19 mouse cellular contexts compared by ENCODE assay signal in the genomic region with DNA sequence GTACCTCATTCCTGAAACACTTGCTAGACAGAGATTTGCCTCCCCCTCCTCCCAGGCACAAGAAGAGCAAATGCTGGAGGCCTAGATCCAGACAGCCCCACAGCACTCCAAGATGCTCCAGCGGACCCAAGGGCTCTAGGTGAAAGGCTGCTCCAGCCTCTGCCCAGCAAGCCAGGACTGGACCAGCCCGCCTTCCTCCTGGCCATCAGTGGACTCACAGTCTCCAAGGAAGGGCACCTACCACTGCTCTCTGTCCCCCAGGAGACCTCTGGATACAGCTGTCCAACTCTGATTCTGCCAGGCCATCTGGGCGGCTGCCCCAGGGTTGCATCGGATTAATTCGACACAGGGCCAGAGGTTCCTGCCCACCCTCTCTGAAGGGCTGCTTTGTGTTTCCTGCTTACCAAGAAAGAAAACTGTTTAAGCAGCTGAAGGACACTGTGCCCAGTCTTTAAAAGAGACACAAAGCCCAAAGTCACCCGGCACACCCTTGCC. TPM values are rescaled to one million over a fixed set of nuclear protein-coding genes. Genes with fewer than 3 reads are reported as not detected.
DNase-seq lines count a peak whose midpoint lies in the region; ATAC-seq lines count a peak whose summit lies in the region.
"Had no signal": no experiment of that assay in that cellular context is flagged by ENCODE, and none has a peak within 500 bp of the region (broad histone marks: within the 10 kb centered on the region; RNA-seq: fewer than 3 reads in every experiment).

No protein-coding gene starts in this region.

- H3K9me3 ChIP-seq in kidney, embryonic 15.5 days (replicated peaks): no peaks in the 10 kb centered on the region
- H3K9me3 ChIP-seq in kidney, embryonic 16.5 days (ENCODE audit: low read length): peaks cover 2% of the 10 kb centered on the region; the same call in 1 of the 2 replicates
- no peaks in the 10 kb centered on the region for H3K9me3 ChIP-seq in midbrain, embryonic 12.5 days
- no peaks in the 10 kb centered on the region for H3K9me3 ChIP-seq in midbrain, embryonic 16.5 days (replicated peaks; ENCODE audit: control insufficient read depth, low read length, poor library complexity, severe bottlenecking)
- H3K9me3 ChIP-seq: embryonic facial prominence, embryonic 15.5 days; hindbrain, embryonic 15.5 days; limb, embryonic 12.5 days; liver, embryonic 12.5 days; megakaryocyte, embryonic 14.5 days had no signal

- peaks cover 28% of the 10 kb centered on the region for H3K4me1 ChIP-seq in kidney, embryonic 15.5 days
- peaks cover 33% of the 10 kb centered on the region for H3K4me1 ChIP-seq in kidney, embryonic 16.5 days (ENCODE audit: insufficient read depth, low read length)
- H3K4me1 ChIP-seq in midbrain, embryonic 12.5 days: peaks cover 24% of the 10 kb centered on the region
- 0 out of 2 replicates have a peak, but pooled peaks cover 3% of the 10 kb centered on the region for H3K4me1 ChIP-seq in midbrain, embryonic 16.5 days (ENCODE audit: control insufficient read depth, insufficient read depth, low read length)
- H3K4me1 ChIP-seq: megakaryocyte, embryonic 14.5 days had no signal

- H3K27ac ChIP-seq in kidney, embryonic 15.5 days: 0 out of 2 replicates have a peak overlapping the region, but pooled peaks have one; percentile 19
- H3K27ac ChIP-seq in kidney, embryonic 16.5 days (ENCODE audit: low read length): no peak overlapping the region; the same call in 1 of the 2 replicates
- 0 out of 2 replicates have a peak overlapping the region, but pooled peaks have one; percentile 42 for H3K27ac ChIP-seq in midbrain, embryonic 12.5 days (replicated peaks)
- no peak overlapping the region for H3K27ac ChIP-seq in midbrain, embryonic 16.5 days (ENCODE audit: low read length)
- H3K27ac ChIP-seq: embryonic facial prominence, embryonic 15.5 days; hindbrain, embryonic 15.5 days; limb, embryonic 12.5 days; liver, embryonic 12.5 days had no signal

- H3K36me3 ChIP-seq in kidney, embryonic 15.5 days: no peaks in the 10 kb centered on the region
- H3K36me3 ChIP-seq in kidney, embryonic 16.5 days (ENCODE audit: insufficient read depth, low read length): no peaks in the 10 kb centered on the region
- no peaks in the 10 kb centered on the region for H3K36me3 ChIP-seq in midbrain, embryonic 12.5 days
- H3K36me3 ChIP-seq in midbrain, embryonic 16.5 days (ENCODE audit: control insufficient read depth, insufficient read depth, low read length): no peaks in the 10 kb centered on the region
- H3K36me3 ChIP-seq: embryonic facial prominence, embryonic 15.5 days; hindbrain, embryonic 15.5 days; limb, embryonic 12.5 days; liver, embryonic 12.5 days had no signal

- H3K27me3 ChIP-seq in kidney, embryonic 15.5 days: no peaks in the 10 kb centered on the region
- no peaks in the 10 kb centered on the region for H3K27me3 ChIP-seq in kidney, embryonic 16.5 days (ENCODE audit: insufficient read depth, low read length)
- no peaks in the 10 kb centered on the region for H3K27me3 ChIP-seq in midbrain, embryonic 12.5 days
- no peaks in the 10 kb centered on the region for H3K27me3 ChIP-seq in midbrain, embryonic 16.5 days (ENCODE audit: control insufficient read depth, insufficient read depth, low read depth, low read length)
- H3K27me3 ChIP-seq: embryonic facial prominence, embryonic 15.5 days; hindbrain, embryonic 15.5 days; limb, embryonic 12.5 days; liver, embryonic 12.5 days had no signal

- intact Hi-C loops in gastrocnemius, postnatal 14 days (cut with DNase I; ENCODE audit: low total_unique reads): no loop called here
- intact Hi-C loops in gastrocnemius, postnatal 36 days (cut with DNase I): no loop called here

- H3K4me2 ChIP-seq in kidney, embryonic 15.5 days: no peak overlapping the region
- H3K4me2 ChIP-seq in kidney, embryonic 16.5 days (replicated peaks; ENCODE audit: low read depth, low read length): no peak overlapping the region
- no peak overlapping the region for H3K4me2 ChIP-seq in midbrain, embryonic 12.5 days (replicated peaks)
- H3K4me2 ChIP-seq in midbrain, embryonic 16.5 days (ENCODE audit: low read length): no peak overlapping the region
- H3K4me2 ChIP-seq: embryonic facial prominence, embryonic 15.5 days; hindbrain, embryonic 15.5 days; limb, embryonic 12.5 days; liver, embryonic 12.5 days had no signal

- no peak for ATAC-seq in kidney, embryonic 15.5 days (replicated peaks; ENCODE audit: low FRiP score)
- ATAC-seq in kidney, embryonic 16.5 days (ENCODE audit: low FRiP score, low TSS enrichment): no peak
- no peak for ATAC-seq in midbrain, embryonic 12.5 days (ENCODE audit: low FRiP score, low read depth)
- no peak; the same call in 1 of the 2 replicates for ATAC-seq in midbrain, embryonic 16.5 days
- ATAC-seq: liver, embryonic 12.5 days had no signal

- no peak overlapping the region for H3K9ac ChIP-seq in kidney, embryonic 15.5 days
- no peak overlapping the region for H3K9ac ChIP-seq in kidney, embryonic 16.5 days (replicated peaks; ENCODE audit: low read length)
- H3K9ac ChIP-seq in midbrain, embryonic 12.5 days (replicated peaks): no peak overlapping the region
- no peak overlapping the region for H3K9ac ChIP-seq in midbrain, embryonic 16.5 days (ENCODE audit: low read depth, low read length)
- H3K9ac ChIP-seq: embryonic facial prominence, embryonic 15.5 days; hindbrain, embryonic 15.5 days; limb, embryonic 12.5 days; liver, embryonic 12.5 days had no signal

- DNase-seq in gastrocnemius, postnatal 14 days: peak; percentile 40
- DNase-seq in gastrocnemius, postnatal 36 days: no peak
- no peak for DNase-seq in spleen, postnatal 14 days (ENCODE audit: low spot score in 2 of 2)
- DNase-seq: adrenal gland, adult 2 months; cerebellum, postnatal 25 days; embryo, embryonic 11 days; gastrocnemius, postnatal 25 days; lung, adult 2 months; thymus, postnatal 14 days had no signal

- WGBS in kidney, embryonic 15.5 days: 73% methylated on average over 6 of the region's 6 CpGs
- 75% methylated on average over 6 of the region's 6 CpGs for WGBS in kidney, embryonic 16.5 days
- 48% methylated on average over 6 of the region's 6 CpGs for WGBS in midbrain, embryonic 12.5 days
- whole genome bisulfite sequencing in midbrain, embryonic 16.5 days: 54% methylated on average over 6 of the region's 6 CpGs

- no peak overlapping the region for H3K4me3 ChIP-seq in kidney, embryonic 15.5 days (replicated peaks)
- no peak overlapping the region for H3K4me3 ChIP-seq in kidney, embryonic 16.5 days (ENCODE audit: low read length)
- H3K4me3 ChIP-seq in midbrain, embryonic 12.5 days: no peak overlapping the region
- H3K4me3 ChIP-seq in midbrain, embryonic 16.5 days (ENCODE audit: low read depth, low read length): no peak overlapping the region
- H3K4me3 ChIP-seq: embryonic facial prominence, embryonic 15.5 days; hindbrain, embryonic 15.5 days; limb, embryonic 12.5 days; liver, embryonic 12.5 days; megakaryocyte, embryonic 14.5 days; myocyte had no signal

RNA-seq across cellular contexts. Expression of a gene that starts 38.6 kb away (rescaled TPM):
- total RNA-seq in gastrocnemius, postnatal 14 days (2021): 1 to 10 TPM in 1 of 2 experiments, under 1 TPM in 1; 0.95 to 2.3 TPM
- total RNA-seq in gastrocnemius, postnatal 36 days (2021): 1 to 10 TPM in 1 of 2 experiments, under 1 TPM in 1; 0.69 to 1.6 TPM
- polyA plus RNA-seq in kidney, embryonic 15.5 days (2015; fragmentation: Nextera tagmentation; extraction: Ambion mirVana): 14.1 and 14.4 TPM in 2 replicates
- polyA plus RNA-seq in kidney, embryonic 16.5 days (2015; fragmentation: Nextera tagmentation; extraction: Ambion mirVana): 13.1 and 13.8 TPM in 2 replicates
- polyA plus RNA-seq in midbrain, embryonic 12.5 days (2016; fragmentation: Nextera tagmentation; extraction: Ambion mirVana): 17.3 and 21.2 TPM in 2 replicates
- polyA plus RNA-seq in midbrain, embryonic 16.5 days (2015; fragmentation: Nextera tagmentation; extraction: Ambion mirVana): 10.1 and 12.8 TPM in 2 replicates

Comparison
In these comparisons a context has a peak if more than half of its experiments do, and no peak if none do; other contexts are left out.
1. H3K27ac ChIP-seq: peak in kidney, embryonic 15.5 days (single experiment) and midbrain, embryonic 12.5 days (single experiment); none in kidney, embryonic 16.5 days (single experiment) and midbrain, embryonic 16.5 days (single experiment).